Mouse (Mus musculus): Measurements from ENCODE around the gene Haus8. TPM values are rescaled to one million over a fixed set of nuclear protein-coding genes. Genes with fewer than 3 reads are reported as not detected.
"Not testable (repeated sequence)": the region's sequence is repeated elsewhere in the genome, so short reads cannot be mapped to it uniquely, and the experiment has no call there.

Gene Haus8
- total RNA-seq, 2 experiments from 2014 or later: 7.8 to 9.9 TPM

DNA sequence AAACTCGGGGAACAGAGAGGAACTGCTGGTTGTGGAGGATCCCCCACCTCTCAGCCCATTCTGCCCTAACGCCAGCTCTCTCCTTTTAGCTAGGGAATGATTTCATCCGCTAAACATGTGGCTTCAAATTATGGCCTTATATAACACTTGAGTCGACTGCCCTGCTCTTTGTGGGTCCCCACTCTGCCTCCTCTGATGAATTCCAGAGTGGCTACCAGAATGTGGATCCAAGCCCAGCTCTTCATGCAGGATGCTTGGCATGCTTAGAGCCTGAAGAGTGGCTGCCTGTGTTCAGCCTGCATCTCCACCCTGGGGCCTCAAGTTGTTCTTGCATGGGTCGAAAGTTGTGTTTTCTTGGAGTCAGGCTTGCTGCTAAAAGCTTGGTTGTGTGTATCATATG is 9.9 kb upstream of the Haus8 start:
- DNase-seq: no peak

DNA sequence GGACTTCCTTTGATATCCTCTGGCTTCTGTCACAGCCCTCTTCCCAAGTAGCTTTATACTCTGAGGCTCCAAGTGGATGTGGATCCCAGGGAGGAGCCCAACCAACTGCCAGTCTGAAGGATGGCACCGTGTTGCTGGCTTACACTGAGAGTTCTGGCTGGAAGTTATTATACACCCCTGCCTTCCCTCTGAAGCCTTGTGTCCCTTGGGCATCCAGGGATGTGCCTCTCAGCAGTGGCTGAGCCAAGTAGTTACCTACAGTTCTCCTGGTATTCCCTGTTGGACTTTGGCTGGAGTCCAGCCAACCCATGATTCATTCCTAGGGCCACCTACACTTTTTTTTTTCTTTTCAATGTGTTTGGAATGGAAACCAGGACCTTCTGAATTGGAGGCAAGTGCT is 9.0 kb upstream of the Haus8 start:
- not testable (repeated sequence) for DNase-seq

DNA sequence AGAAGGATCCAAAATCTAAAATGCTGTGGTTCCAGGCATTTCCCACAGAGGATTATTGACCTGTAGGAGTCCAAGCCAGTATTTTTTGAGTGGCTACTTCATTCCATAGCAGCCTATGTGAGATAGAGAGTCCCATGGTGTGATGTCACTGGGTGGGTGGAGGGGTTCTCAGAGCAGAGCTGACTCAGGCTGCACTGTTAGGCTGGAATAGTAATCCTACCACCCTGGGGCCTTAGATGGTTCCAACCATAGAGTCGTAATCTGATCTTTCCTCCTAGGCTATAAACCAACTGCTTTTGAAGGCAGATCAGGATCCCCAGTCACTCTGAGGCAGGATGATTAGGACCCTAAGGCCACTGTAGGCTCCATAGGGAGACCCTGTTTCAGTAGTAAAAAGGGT is 6.7 kb upstream of the Haus8 start:
- not testable (repeated sequence) for DNase-seq

DNA sequence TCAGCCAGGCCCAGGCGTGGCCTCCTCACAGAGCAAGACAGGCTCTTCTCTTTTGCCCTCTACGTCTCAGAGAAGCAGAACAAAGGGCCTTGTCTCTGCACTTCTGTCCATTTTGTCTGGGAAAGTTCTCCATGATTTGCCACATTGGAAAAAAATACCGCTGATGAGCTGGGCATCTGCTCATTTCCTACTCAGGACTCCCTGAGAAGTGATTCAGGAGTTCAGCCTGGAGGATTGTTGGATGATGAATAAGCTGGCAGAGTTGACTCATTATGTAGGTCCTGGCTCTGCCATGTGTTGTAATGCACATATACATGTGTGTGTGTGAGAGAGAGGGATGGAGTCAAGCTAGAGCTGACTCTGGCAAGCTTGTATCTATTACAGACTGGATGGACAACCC is 3.4 kb upstream of the Haus8 start:
- no peak for DNase-seq

DNA sequence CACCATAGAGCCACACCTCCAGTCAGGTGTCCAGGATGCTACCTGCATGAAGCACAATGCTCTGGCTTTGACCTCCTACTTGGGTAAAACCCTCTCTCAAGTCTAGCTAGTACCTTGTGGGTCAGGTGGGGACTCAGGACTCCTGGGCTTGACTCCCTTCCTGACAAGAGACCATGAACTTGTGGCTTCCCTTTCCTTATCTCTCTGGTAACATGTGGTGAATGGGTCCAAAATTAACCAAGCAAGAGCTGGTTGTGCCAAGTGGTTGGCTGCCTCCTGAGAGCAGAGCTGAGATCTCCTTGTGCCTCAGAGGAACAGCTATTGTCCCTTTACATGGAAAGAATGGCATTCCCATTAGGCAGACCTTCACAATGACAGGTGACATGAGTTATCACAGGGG is 1.7 kb upstream of the Haus8 start:
- no peak for DNase-seq

DNA sequence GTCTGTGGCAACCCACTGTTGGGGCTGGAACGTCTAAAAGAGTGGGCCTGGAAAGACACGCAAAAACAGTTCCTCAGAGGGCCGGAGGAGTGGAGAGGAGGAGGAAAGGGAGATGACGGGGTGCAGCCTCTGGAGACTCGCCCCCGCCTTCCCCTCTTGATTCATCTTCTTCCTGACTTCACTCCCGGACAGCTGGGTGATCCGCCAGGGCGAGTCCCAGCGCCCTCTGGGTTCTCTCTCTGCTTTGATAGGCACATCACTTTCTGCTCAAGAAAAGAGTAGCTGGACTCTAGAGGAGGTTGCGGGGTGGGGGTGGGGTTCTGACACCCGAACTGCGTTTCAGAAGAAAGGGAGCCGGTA is 397 bp upstream of the Haus8 start:
- DNase-seq: peak; percentile 45 to 54

DNA sequence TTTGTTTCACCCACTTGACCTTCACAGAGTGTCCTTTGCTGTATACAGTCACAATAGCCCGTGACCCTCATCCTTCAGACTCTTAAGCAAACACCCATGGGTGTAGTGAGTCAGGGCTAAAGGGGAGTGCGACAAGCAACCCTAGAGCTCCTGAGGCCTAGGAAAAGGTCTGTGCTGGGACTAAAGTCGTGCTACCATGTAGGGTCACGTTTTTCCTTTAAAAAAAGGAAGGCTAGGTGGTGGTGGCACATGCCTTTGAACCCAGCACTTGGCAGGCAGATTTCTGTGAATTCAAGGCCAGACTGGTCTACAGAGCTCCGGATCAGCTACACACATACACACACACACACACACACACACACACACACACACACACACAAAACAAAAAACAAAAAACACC is 1.1 kb downstream of the Haus8 start:
- no peak for DNase-seq

DNA sequence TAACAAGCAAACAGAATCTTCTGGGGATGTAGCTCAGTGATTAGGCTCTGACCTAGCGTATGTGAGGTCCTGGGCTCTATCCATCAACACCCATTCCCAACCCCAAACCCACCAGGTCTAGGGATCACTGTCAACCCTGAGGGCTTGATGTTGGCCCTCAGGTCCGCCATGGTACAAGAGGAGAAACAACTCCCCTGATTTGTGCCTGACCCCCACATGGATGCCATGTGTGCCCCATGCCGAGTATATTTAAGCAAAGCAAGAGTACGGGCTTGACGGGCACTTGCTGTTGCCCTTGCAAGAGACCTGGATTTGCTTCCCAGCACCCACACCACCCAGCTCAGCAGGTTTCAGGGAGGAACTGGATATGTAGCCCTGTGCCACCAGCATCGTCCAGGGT is 4.4 kb downstream of the Haus8 start:
- DNase-seq: not testable (repeated sequence)

DNA sequence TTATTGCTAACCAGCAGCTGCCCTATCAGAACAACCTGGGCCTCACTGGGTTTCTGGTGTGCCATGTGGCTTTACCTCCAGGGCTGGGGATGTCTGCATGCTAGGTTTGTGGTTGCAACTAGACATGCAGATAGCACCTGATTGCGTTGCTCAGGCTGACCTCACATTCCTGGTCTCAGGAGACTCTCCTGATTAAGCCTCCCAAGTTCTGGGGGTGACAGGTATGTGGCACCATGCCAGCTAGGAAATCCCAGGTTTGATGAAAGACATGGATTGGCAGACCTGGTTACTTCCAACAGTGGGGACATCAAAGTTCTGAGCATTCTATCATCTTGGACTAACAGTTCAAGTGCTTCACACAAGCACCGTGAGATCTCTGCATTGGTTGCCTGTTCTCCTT is 5.0 kb downstream of the Haus8 start:
- no peak for DNase-seq

DNA sequence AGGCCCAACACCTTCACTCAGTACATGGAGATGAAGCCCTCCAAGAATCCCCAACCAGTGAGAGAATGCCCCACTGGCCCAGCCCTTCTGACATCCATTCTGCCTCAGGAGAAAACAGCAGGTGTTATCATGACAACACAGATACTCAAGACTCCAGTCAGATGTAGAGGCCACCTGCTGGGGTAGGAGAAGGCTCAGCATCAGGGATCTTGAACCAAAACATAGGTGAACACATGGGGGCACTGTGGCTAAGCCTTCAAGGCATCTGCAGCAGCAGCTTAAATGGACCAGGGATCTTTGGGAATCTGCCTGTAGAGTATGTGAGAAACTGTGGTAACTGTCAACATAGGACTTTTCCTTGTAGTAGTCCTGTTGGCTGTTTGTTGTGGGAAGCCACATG is 11.5 kb downstream of the Haus8 start:
- DNase-seq: no peak

DNA sequence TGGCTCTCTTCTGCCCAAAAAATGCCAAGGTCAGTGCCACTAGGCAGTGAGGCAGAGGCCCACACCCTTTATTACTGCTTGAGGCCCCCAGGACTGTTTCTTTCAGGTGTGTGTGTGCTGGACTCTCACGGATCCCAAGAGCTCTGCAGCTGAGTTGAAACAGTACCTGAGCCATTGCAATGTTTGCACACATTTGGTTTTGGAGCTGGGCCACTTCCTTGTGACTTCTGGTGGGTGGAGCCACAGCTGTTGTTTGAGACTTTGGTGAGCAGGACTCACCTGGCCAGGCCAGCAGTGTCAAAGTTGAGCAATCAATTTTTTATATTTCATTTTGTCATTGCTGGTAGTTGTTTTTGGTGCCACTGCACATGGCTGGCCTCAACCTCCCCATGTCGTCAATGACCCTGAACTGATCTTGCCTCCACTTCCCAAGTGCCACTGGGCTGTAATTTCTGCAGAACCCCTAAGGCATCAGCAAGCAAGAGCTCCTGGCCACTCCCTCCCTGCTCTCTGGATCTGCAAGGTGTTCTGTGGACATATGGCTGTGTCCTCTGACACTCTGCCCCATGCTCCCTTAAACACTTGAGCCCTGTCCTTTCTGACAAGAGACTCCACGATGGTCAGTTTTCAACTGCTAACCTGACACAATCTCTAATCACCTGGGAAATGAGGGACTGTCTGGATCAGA is 16.0 kb downstream of the Haus8 start:
- no peak for DNase-seq

DNA sequence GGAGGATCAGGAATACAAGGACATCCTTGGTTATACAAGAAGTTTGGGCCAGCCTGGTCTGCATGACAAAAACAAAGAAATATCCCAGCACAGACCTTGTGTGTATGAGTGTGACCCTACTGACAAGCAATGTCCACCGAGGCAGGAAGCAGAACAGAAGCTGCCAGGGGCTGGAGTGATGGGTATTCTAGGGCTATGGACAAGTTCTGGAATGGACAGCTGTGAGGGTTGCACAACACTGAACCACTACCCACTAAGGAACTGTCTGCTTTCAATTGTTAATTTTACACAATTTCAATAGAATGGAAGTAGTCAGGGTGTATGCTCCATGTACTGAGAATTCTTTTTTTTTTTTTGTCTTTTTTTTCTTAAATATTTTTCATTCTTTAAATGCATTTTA is 24.5 kb downstream of the Haus8 start:
- no peak for DNase-seq

DNA sequence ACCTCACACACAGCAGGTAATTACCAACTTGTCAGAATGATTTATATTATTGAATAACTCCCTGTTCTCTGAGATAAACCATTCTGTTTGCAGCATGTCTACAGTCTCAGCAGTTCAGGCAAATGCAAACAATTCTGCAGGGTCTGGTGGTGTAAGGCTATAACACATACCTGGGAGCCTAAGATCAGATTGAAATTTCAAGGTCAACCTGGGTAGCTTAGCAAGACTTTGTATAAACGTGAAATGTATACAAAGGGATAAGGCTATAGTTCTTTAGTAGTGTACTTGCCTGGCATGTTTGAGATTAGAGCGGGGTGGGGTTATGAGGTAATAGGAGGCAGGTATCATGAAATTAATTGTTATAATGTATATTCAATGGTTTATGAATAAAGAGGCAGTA is 30.0 kb downstream of the Haus8 start:
- no peak for DNase-seq

DNA sequence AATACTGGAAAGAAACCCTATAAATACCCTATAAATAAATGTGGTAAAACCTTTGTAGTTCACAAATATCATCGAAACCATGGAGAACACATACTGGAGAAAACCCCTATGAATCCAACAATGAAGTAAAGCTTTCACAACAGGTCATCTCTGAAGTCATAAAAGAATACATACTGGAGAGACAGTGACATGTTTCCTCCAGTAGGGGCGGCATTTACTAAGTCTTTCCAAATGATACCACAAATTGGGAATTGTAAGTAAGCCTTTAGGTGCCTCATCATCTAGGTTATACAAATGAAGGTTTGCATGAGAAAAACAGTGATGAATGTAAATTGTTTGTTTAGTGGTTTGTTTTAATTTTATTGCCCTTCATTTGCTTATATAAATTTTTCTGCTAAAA is 48.2 kb downstream of the Haus8 start:
- DNase-seq: no peak

DNA sequence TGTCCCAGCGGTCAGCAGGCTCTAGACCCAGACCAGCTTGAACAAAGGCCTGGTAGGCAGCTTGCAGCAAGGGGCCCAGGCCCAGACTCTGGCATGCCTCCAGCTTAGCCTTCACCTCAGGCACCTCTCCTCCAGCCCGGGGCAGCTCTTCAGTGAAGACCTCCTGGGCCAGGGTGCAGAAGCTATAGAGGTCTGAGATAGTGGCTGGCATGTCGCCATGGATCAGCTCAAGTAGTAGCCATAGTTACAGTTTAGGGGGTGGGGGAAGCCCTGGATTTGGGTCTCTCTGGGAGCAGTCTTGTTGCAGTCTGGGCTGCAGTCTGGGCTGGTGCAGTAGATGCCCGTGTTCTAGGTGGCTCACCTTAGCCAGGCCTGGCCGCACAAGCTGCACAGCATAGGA is 58.5 kb downstream of the Haus8 start:
- DNase-seq: not testable (repeated sequence)

DNA sequence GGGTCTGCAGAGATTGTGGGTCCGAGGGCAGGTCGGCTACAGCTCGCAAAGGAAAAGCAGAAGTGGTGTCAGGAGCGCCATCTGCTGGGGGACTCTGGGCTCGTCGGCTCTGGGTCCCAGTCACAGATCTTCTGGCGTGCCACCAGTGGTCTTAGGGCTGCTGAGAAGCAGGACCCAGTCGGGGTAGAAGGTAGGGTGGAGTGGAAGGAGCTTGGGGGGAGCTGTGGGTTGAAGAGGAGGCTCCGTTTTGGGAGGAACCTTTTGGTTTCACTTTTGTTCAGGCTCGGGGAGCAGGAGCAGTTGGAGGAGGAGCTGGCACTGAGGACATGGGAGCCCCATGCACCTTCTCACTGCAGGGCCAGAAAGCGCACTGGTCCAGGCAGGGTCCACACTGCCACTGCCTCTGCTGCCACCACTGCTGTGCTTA is 67.2 kb downstream of the Haus8 start:
- DNase-seq: peak; percentile 9 to 30

Other genes starting within 250 kb of the Haus8 start
- 10 to 100 TPM; 32.9 to 36.4 TPM for gene Myo9b, start 220 bp downstream of the Haus8 start, total RNA-seq (2021)
- gene Use1, start 93.9 kb upstream of the Haus8 start, total RNA-seq (2021): 100 to 1,000 TPM; 105 to 108 TPM
- 10 to 100 TPM; 12.1 to 14.1 TPM for gene Ocel1, start 98.4 kb upstream of the Haus8 start, total RNA-seq (2021)
- gene Nr2f6, start 109.0 kb upstream of the Haus8 start, total RNA-seq (2021): 10 to 100 TPM; 42.6 to 47.1 TPM
- gene Ushbp1, start 122.9 kb upstream of the Haus8 start, total RNA-seq (2021): 1 to 10 TPM; 3.6 to 5.1 TPM
- gene Babam1, start 123.9 kb upstream of the Haus8 start, total RNA-seq (2021): 10 to 100 TPM; 92.1 to 93.4 TPM
- under 1 TPM; 0.27 to 0.46 TPM for gene Ankle1, start 133.1 kb upstream of the Haus8 start, total RNA-seq (2021)
- 100 to 1,000 TPM; 274 to 278 TPM for gene Abhd8, start 190.7 kb upstream of the Haus8 start, total RNA-seq (2021)
- 10 to 100 TPM; 49.6 to 52.1 TPM for gene Mrpl34, start 192.0 kb upstream of the Haus8 start, total RNA-seq (2021)
- 10 to 100 TPM; 87.6 to 93.5 TPM for gene Dda1, start 196.3 kb upstream of the Haus8 start, total RNA-seq (2021)
- gene Ano8, start 213.0 kb upstream of the Haus8 start, total RNA-seq (2021): 10 to 100 TPM; 54.3 to 55.1 TPM
- gene Gtpbp3, start 215.2 kb upstream of the Haus8 start, total RNA-seq (2021): 10 to 100 TPM; 31.7 to 33.3 TPM
- gene Plvap, start 238.8 kb upstream of the Haus8 start, total RNA-seq (2021): 1 to 10 TPM; 6.3 to 6.7 TPM

Measured in layer of hippocampus, postnatal 36 days (tissue).